Mouse (Mus musculus): ENCODE results near the gene Plekhg6.

The Plekhg6 gene

GRCm38 (mm10) chr6:125380372-125381360 is at the start of gene Plekhg6:
Gene Plekhg6 (minus strand): TSS chr6:125380793.
- DNase-seq (ENCODE audit: low read depth), result no peak

- no peak for DNase-seq (ENCODE audit: low read depth)
These were observed 49.1 kb upstream of the Plekhg6 start for GRCm38 (mm10) chr6:125429741-125430140.

GRCm38 (mm10) chr6:125426383-125427360 is 46.1 kb upstream of the Plekhg6 start:
- peak; percentile 90 for DNase-seq (ENCODE audit: low read depth)

GRCm38 (mm10) chr6:125425205-125426090 is 44.9 kb upstream of the Plekhg6 start:
- peak; percentile 66 for DNase-seq (ENCODE audit: low read depth)

- no peak for DNase-seq (ENCODE audit: low read depth)
These were observed 43.6 kb upstream of the Plekhg6 start for GRCm38 (mm10) chr6:125424156-125424555.

- DNase-seq (ENCODE audit: low read depth), result no peak
These were observed 42.9 kb upstream of the Plekhg6 start for GRCm38 (mm10) chr6:125423507-125423906.

GRCm38 (mm10) chr6:125423099-125423498 is 42.5 kb upstream of the Plekhg6 start:
- DNase-seq (ENCODE audit: low read depth), result no peak

GRCm38 (mm10) chr6:125422051-125422822 is 41.6 kb upstream of the Plekhg6 start:
- DNase-seq (ENCODE audit: low read depth), result peak; percentile 92

GRCm38 (mm10) chr6:125420458-125421063 is 40.0 kb upstream of the Plekhg6 start:
- DNase-seq (ENCODE audit: low read depth), result no peak

GRCm38 (mm10) chr6:125418744-125419143 is 38.2 kb upstream of the Plekhg6 start:
- peak; percentile 89 for DNase-seq (ENCODE audit: low read depth)

GRCm38 (mm10) chr6:125413326-125413725 is 32.7 kb upstream of the Plekhg6 start:
- no peak for DNase-seq (ENCODE audit: low read depth)

GRCm38 (mm10) chr6:125411661-125412060 is 31.1 kb upstream of the Plekhg6 start:
- no peak for DNase-seq (ENCODE audit: low read depth)

GRCm38 (mm10) chr6:125410995-125411547 is 30.5 kb upstream of the Plekhg6 start:
- DNase-seq (ENCODE audit: low read depth), result peak; percentile 30

- no peak for DNase-seq (ENCODE audit: low read depth)
These were observed 30.0 kb upstream of the Plekhg6 start for GRCm38 (mm10) chr6:125410551-125410950.

- no peak for DNase-seq (ENCODE audit: low read depth)
These were observed 27.1 kb upstream of the Plekhg6 start for GRCm38 (mm10) chr6:125407657-125408056.

- DNase-seq (ENCODE audit: low read depth), result no peak
These were observed 26.6 kb upstream of the Plekhg6 start for GRCm38 (mm10) chr6:125407224-125407623.

GRCm38 (mm10) chr6:125405461-125406382 is 25.1 kb upstream of the Plekhg6 start:
- DNase-seq (ENCODE audit: low read depth), result no peak

- DNase-seq (ENCODE audit: low read depth), result no peak
These were observed 9.3 kb upstream of the Plekhg6 start for GRCm38 (mm10) chr6:125389853-125390252.

- DNase-seq (ENCODE audit: low read depth), result no peak
These were observed 5.5 kb upstream of the Plekhg6 start for GRCm38 (mm10) chr6:125386080-125386479.
